Mouse (Mus musculus): Measurements from ENCODE around the gene Pex5.

GRCm38 (mm10) chr6:124415347-124416088 lies 651 bp upstream of the Pex5 start:
- TF ChIP-seq CTCF (IDR thresholded peaks at IDR 0.05; ENCODE audit: extremely low read depth, insufficient read depth, insufficient read length, insufficient replicate concordance): peak; percentile 73; the same call in 1 of the 2 replicates
- no peak for TF ChIP-seq POLR2A (IDR thresholded peaks at IDR 0.05; ENCODE audit: low read depth, low read length)

Data from spleen, adult 2 months (tissue).